Mouse (Mus musculus) lung, adult 2 months (tissue): Measurements from ENCODE around the gene Aldh16a1.

Experiments
- CTCF ChIP-seq: fragments of 200-500 bp; IDR thresholded peaks from 2 replicates; pipeline ENCODE4 v1.5.1; 2011; ENCODE audit warnings: mild to moderate bottlenecking, low read length, control low read depth; ENCODE audit not compliant: insufficient read depth
- POLR2A ChIP-seq: fragments of 200-500 bp; IDR thresholded peaks from 2 replicates; pipeline ENCODE4 v1.6.1; 2011; ENCODE audit warnings: low read depth, mild to moderate bottlenecking, control low read depth, low read length, borderline replicate concordance; ENCODE audit errors: extremely low read depth

DNA sequence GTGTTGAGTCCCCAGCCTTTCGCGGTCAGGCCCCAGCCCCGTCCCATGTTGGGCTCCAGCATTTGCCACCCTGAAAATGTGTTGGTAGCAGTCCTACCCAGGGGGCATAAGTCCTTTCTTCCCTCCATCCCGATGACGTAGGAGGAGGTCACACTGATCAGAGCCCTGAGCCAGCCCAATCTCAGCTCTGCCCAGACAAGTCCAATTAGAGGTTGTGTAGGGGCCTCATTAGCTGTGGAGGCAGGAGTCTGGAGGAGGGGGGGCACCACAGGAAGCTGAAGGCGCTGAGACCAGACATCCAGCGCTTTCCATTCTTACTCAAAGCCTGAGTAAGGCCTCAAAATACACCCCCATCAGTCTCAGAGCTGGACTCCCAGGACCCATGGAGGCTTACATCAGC is 31.5 kb upstream of the Aldh16a1 start:
- TF ChIP-seq CTCF (no peak), POLR2A (no peak)
